In genomic region chr3:78066336-78066735, GRCm38 (mm10) we compare ENCODE assay signal across 16 mouse cellular contexts.
A peak's percentile ranks its signal among the peaks of the same experiment; 100 is the strongest.
DNase-seq lines count a peak whose midpoint lies in the region.
"Had no signal": no experiment of that assay in that cellular context is flagged by ENCODE, and none has a peak within 500 bp of the region (broad histone marks: within the 10 kb centered on the region; RNA-seq: fewer than 3 reads in every experiment).

No protein-coding gene starts in this region.

- intact Hi-C loops in heart, postnatal 36 days (cut with DNase I), result no loop called here

- peak; percentile 18 to 28 for DNase-seq in cerebellum, adult 18-20 months
- DNase-seq in cerebellum, adult 8-10 months, result no peak
- peak; percentile 46 for DNase-seq in heart, adult 11 months
- DNase-seq in heart, postnatal 36 days, result no peak
- peak; percentile 55 to 71 for DNase-seq in cerebellum, postnatal 14 days
- no peak for DNase-seq in right cerebral cortex, adult 2 months (ENCODE audit: low spot score in 2 of 2)
- no peak for DNase-seq in left cerebral cortex, adult 8-10 months (ENCODE audit: low spot score in 2 of 2)
- DNase-seq: adrenal gland, adult 2 months; adrenal gland, postnatal 14 days; forebrain, postnatal 0 days; gastrocnemius, adult 2 months; gastrocnemius, postnatal 14 days; heart, adult 18-20 months; heart, postnatal 10 days; heart, postnatal 4 days; kidney, adult 2 months had no signal

Comparison
In these comparisons a context has a peak if more than half of its experiments do, and no peak if none do; other contexts are left out.
1. DNase-seq: peak in cerebellum, adult 18-20 months (2 of 2), heart, adult 11 months (single experiment) and cerebellum, postnatal 14 days (2 of 2); none in cerebellum, adult 8-10 months (single experiment), heart, postnatal 36 days (0 of 2), right cerebral cortex, adult 2 months (0 of 2) and left cerebral cortex, adult 8-10 months (0 of 2).